Mouse (Mus musculus) intestine, embryonic 15.5 days (tissue): ENCODE data around the gene Sugp2. TPM values are rescaled to one million over a fixed set of nuclear protein-coding genes. Genes with fewer than 3 reads are reported as not detected.

Experiments used
- ATAC-seq: fragments of 200-750 bp; cut with Nextera tagmentation; 2 replicates; pipeline ENCODE4 v1.8.0; 2017; ENCODE audit warnings: moderate TSS enrichment, moderate library complexity
- H3K27ac ChIP-seq: fragments of 300-500 bp; sonication (generic); 2 replicates; pipeline ENCODE4 v1.5.1; 2015; ENCODE audit warnings: mild to moderate bottlenecking, inconsistent platforms
- H3K27me3 ChIP-seq: fragments of 300-500 bp; sonication (generic); replicated peaks from 2 replicates; pipeline ENCODE4 v1.6.1; 2015; ENCODE audit warnings: inconsistent platforms
- H3K36me3 ChIP-seq: fragments of 300-500 bp; sonication (generic); 2 replicates; pipeline ENCODE4 v1.6.1; 2015; ENCODE audit warnings: inconsistent platforms
- H3K4me1 ChIP-seq: fragments of 300-500 bp; sonication (generic); replicated peaks from 2 replicates; pipeline ENCODE4 v1.6.1; 2015; ENCODE audit warnings: inconsistent platforms
- H3K4me2 ChIP-seq: fragments of 300-500 bp; sonication (generic); replicated peaks from 2 replicates; pipeline ENCODE4 v1.6.1; 2015; ENCODE audit warnings: mild to moderate bottlenecking, inconsistent platforms
- H3K4me3 ChIP-seq: fragments of 300-500 bp; sonication (generic); replicated peaks from 2 replicates; pipeline ENCODE4 v1.5.1; 2015; ENCODE audit warnings: inconsistent platforms
- H3K9ac ChIP-seq: fragments of 300-500 bp; sonication (generic); 2 replicates; pipeline ENCODE4 v1.6.1; 2015; ENCODE audit warnings: inconsistent platforms
- H3K9me3 ChIP-seq: fragments of 300-500 bp; sonication (generic); 2 replicates; pipeline ENCODE4 v1.6.1; 2016; ENCODE audit warnings: inconsistent platforms
- whole genome bisulfite sequencing: fragments of 180-500 bp; shearing (Covaris S2); methylation state at CpG from one replicate; pipeline ENCODE4 v1.1.7; 2015; 5-methylcytosine and 5-hydroxymethylcytosine counted together
- polyA plus RNA-seq: library from polyadenylated mRNA; unstranded; fragments of >200 nt; fragmentation: Nextera tagmentation; extraction: Ambion mirVana; gene quantifications from 2 replicates; pipeline ENCODE4 v1.2.1, GENCODE M21; 2015

The Sugp2 gene
- polyA plus RNA-seq, 1 experiment from 2014 or later: 20.6 TPM

- no peak for ATAC-seq
Observed at GRCm38 (mm10) chr8:70223341-70223740, 10.7 kb upstream of the Sugp2 start.

GRCm38 (mm10) chr8:70227997-70228396 lies 6.0 kb upstream of the Sugp2 start:
- no peak overlapping the region for H3K4me2 ChIP-seq
- H3K4me1 ChIP-seq: 0 out of 2 replicates have a peak, but pooled peaks cover under 1% of the 10 kb centered on the region
- no peaks in the 10 kb centered on the region for H3K27me3 ChIP-seq
- no peak overlapping the region for H3K4me3 ChIP-seq
- no peaks in the 10 kb centered on the region for H3K9me3 ChIP-seq
- no peak overlapping the region for H3K27ac ChIP-seq
- no peak for ATAC-seq
- H3K9ac ChIP-seq: no peak overlapping the region
- 82% methylated on average over 4 of the region's 4 CpGs for WGBS
- peaks cover 30% of the 10 kb centered on the region for H3K36me3 ChIP-seq

More at GRCm38 (mm10) chr8:70223341-70223740, 10.7 kb upstream of the Sugp2 start:
- H3K27ac ChIP-seq: no peak overlapping the region
- H3K36me3 ChIP-seq: peaks cover 18% of the 10 kb centered on the region
- H3K4me3 ChIP-seq: no peak overlapping the region
- no peaks in the 10 kb centered on the region for H3K9me3 ChIP-seq
- no peak overlapping the region for H3K4me2 ChIP-seq
- no peaks in the 10 kb centered on the region for H3K4me1 ChIP-seq
- H3K9ac ChIP-seq: no peak overlapping the region
- H3K27me3 ChIP-seq: no peaks in the 10 kb centered on the region
- 49% methylated on average over 6 of the region's 6 CpGs for WGBS

GRCm38 (mm10) chr8:70230837-70231236 lies 3.2 kb upstream of the Sugp2 start:
- H3K27me3 ChIP-seq: no peaks in the 10 kb centered on the region
- H3K27ac ChIP-seq: no peak overlapping the region
- peaks cover 14% of the 10 kb centered on the region for H3K4me1 ChIP-seq
- peaks cover 19% of the 10 kb centered on the region for H3K36me3 ChIP-seq
- H3K4me3 ChIP-seq: no peak overlapping the region
- ATAC-seq: no peak
- no peaks in the 10 kb centered on the region for H3K9me3 ChIP-seq
- 91% methylated on average over 9 of the region's 9 CpGs for whole genome bisulfite sequencing
- H3K4me2 ChIP-seq: no peak overlapping the region
- H3K9ac ChIP-seq: no peak overlapping the region

GRCm38 (mm10) chr8:70233606-70234005 lies 420 bp upstream of the Sugp2 start:
- 0 out of 2 replicates have a peak, but pooled peaks have one; percentile 7 for ATAC-seq
- peak overlapping the region; percentile 85 for H3K9ac ChIP-seq
- H3K27me3 ChIP-seq: no peaks in the 10 kb centered on the region
- no peaks in the 10 kb centered on the region for H3K9me3 ChIP-seq
- peaks cover 14% of the 10 kb centered on the region for H3K4me1 ChIP-seq
- H3K27ac ChIP-seq: no peak overlapping the region
- H3K4me3 ChIP-seq: peak overlapping the region; percentile 83
- peaks cover 29% of the 10 kb centered on the region for H3K36me3 ChIP-seq
- WGBS: 6% methylated on average over 13 of the region's 13 CpGs
- peak overlapping the region; percentile 90 for H3K4me2 ChIP-seq

GRCm38 (mm10) chr8:70234781-70235128 lies 729 bp downstream of the Sugp2 start:
- Histone ChIP-seq H3K4me2 (peak overlapping the region; percentile 65), H3K9ac (peak overlapping the region; percentile 85), H3K4me3 (peak overlapping the region; percentile 83), H3K4me1 (peaks cover 14% of the 10 kb centered on the region), H3K27me3 (no peaks in the 10 kb centered on the region), H3K27ac (peak overlapping the region; percentile 91), H3K9me3 (no peaks in the 10 kb centered on the region), H3K36me3 (peaks cover 28% of the 10 kb centered on the region)
- no peak for ATAC-seq
- WGBS: 0% methylated on average over 15 of the region's 15 CpGs

- no peaks in the 10 kb centered on the region for H3K27me3 ChIP-seq
- no peak for ATAC-seq
- H3K9ac ChIP-seq: no peak overlapping the region
- peaks cover 36% of the 10 kb centered on the region for H3K36me3 ChIP-seq
- H3K27ac ChIP-seq: no peak overlapping the region
- H3K4me2 ChIP-seq: no peak overlapping the region
- no peaks in the 10 kb centered on the region for H3K9me3 ChIP-seq
- 81% methylated on average over 2 of the region's 2 CpGs for WGBS
- peaks cover 14% of the 10 kb centered on the region for H3K4me1 ChIP-seq
- H3K4me3 ChIP-seq: no peak overlapping the region
Observed at GRCm38 (mm10) chr8:70237842-70238241, 3.8 kb downstream of the Sugp2 start.

- H3K36me3 ChIP-seq: peaks cover 47% of the 10 kb centered on the region
Observed at GRCm38 (mm10) chr8:70240642-70241041, 6.6 kb downstream of the Sugp2 start.

GRCm38 (mm10) chr8:70246622-70247021 lies 12.6 kb downstream of the Sugp2 start:
- ATAC-seq: no peak
- Histone ChIP-seq H3K4me1 (no peaks in the 10 kb centered on the region), H3K9ac (no peak overlapping the region), H3K27me3 (no peaks in the 10 kb centered on the region), H3K36me3 (peaks cover 41% of the 10 kb centered on the region), H3K27ac (no peak overlapping the region), H3K4me2 (no peak overlapping the region), H3K9me3 (no peaks in the 10 kb centered on the region), H3K4me3 (no peak overlapping the region)
- WGBS: 92% methylated on average over 6 of the region's 6 CpGs

More at GRCm38 (mm10) chr8:70240642-70241041, 6.6 kb downstream of the Sugp2 start:
- Histone ChIP-seq H3K9me3 (no peaks in the 10 kb centered on the region), H3K4me2 (no peak overlapping the region), H3K27ac (no peak overlapping the region), H3K9ac (no peak overlapping the region), H3K27me3 (no peaks in the 10 kb centered on the region), H3K4me3 (no peak overlapping the region), H3K4me1 (peaks cover 1% of the 10 kb centered on the region; the same call in 1 of the 2 replicates)
- WGBS: 87% methylated on average over 5 of the region's 5 CpGs
- no peak for ATAC-seq

- H3K4me1 ChIP-seq: no peaks in the 10 kb centered on the region
- no peak overlapping the region for H3K9ac ChIP-seq
- H3K27ac ChIP-seq: no peak overlapping the region
- no peaks in the 10 kb centered on the region for H3K27me3 ChIP-seq
- H3K4me2 ChIP-seq: no peak overlapping the region
- no peak for ATAC-seq
- H3K4me3 ChIP-seq: no peak overlapping the region
- H3K9me3 ChIP-seq: no peaks in the 10 kb centered on the region
- H3K36me3 ChIP-seq: peaks cover 45% of the 10 kb centered on the region
- 94% methylated on average over 3 of the region's 3 CpGs for WGBS
Observed at GRCm38 (mm10) chr8:70247841-70248240, 13.8 kb downstream of the Sugp2 start.

- Histone ChIP-seq H3K4me1 (no peaks in the 10 kb centered on the region), H3K4me3 (no peak overlapping the region), H3K27ac (no peak overlapping the region), H3K36me3 (peaks cover 50% of the 10 kb centered on the region), H3K9ac (no peak overlapping the region), H3K27me3 (no peaks in the 10 kb centered on the region), H3K4me2 (no peak overlapping the region), H3K9me3 (no peaks in the 10 kb centered on the region)
- 79% methylated on average over 1 of the region's 1 CpGs for WGBS
- ATAC-seq: no peak
Observed at GRCm38 (mm10) chr8:70254628-70255027, 20.6 kb downstream of the Sugp2 start.

- H3K9me3 ChIP-seq: no peaks in the 10 kb centered on the region
- H3K27me3 ChIP-seq: no peaks in the 10 kb centered on the region
- WGBS: 79% methylated on average over 3 of the region's 3 CpGs
- H3K4me2 ChIP-seq: no peak overlapping the region
- no peak overlapping the region for H3K27ac ChIP-seq
- no peak for ATAC-seq
- H3K4me3 ChIP-seq: no peak overlapping the region
- no peaks in the 10 kb centered on the region for H3K4me1 ChIP-seq
- H3K9ac ChIP-seq: no peak overlapping the region
- peaks cover 46% of the 10 kb centered on the region for H3K36me3 ChIP-seq
Observed at GRCm38 (mm10) chr8:70257456-70257855, 23.4 kb downstream of the Sugp2 start.

- ATAC-seq: no peak
- WGBS: 90% methylated on average over 5 of the region's 5 CpGs
- peaks cover 45% of the 10 kb centered on the region for H3K36me3 ChIP-seq
Observed at GRCm38 (mm10) chr8:70258600-70258999, 24.6 kb downstream of the Sugp2 start.

GRCm38 (mm10) chr8:70259043-70259442 lies 25.0 kb downstream of the Sugp2 start:
- H3K27ac ChIP-seq: no peak overlapping the region
- no peak overlapping the region for H3K4me2 ChIP-seq
- no peaks in the 10 kb centered on the region for H3K4me1 ChIP-seq
- no peaks in the 10 kb centered on the region for H3K9me3 ChIP-seq
- no peak overlapping the region for H3K4me3 ChIP-seq
- peaks cover 45% of the 10 kb centered on the region for H3K36me3 ChIP-seq
- ATAC-seq: no peak
- H3K9ac ChIP-seq: no peak overlapping the region
- WGBS: 74% methylated on average over 2 of the region's 2 CpGs
- H3K27me3 ChIP-seq: no peaks in the 10 kb centered on the region

More at GRCm38 (mm10) chr8:70258600-70258999, 24.6 kb downstream of the Sugp2 start:
- H3K27ac ChIP-seq: no peak overlapping the region
- no peaks in the 10 kb centered on the region for H3K9me3 ChIP-seq
- H3K4me2 ChIP-seq: no peak overlapping the region
- H3K4me3 ChIP-seq: no peak overlapping the region
- no peaks in the 10 kb centered on the region for H3K4me1 ChIP-seq
- no peaks in the 10 kb centered on the region for H3K27me3 ChIP-seq
- no peak overlapping the region for H3K9ac ChIP-seq
